Mouse (Mus musculus): Measurements from ENCODE around the gene Tnrc6b. TPM values are rescaled to one million over a fixed set of nuclear protein-coding genes. Genes with fewer than 3 reads are reported as not detected.
"Not testable (repeated sequence)": the region's sequence is repeated elsewhere in the genome, so short reads cannot be mapped to it uniquely, and the experiment has no call there.

The Tnrc6b gene
- total and polyA plus RNA-seq, 3 experiments = 7.8 to 13.9 (median 8.0) TPM

- Histone ChIP-seq H3K9me3 (replicated peaks; ENCODE audit: insufficient read depth, low read length) (no peaks in the 10 kb centered on the region), H3K27ac (ENCODE audit: control insufficient read depth, low read depth, low read length) (no peak overlapping the region), H3K4me3 (ENCODE audit: control insufficient read depth in 1 of 2, insufficient read depth in 1 of 2, low read depth in 2 of 2, low read length in 2 of 2) (no peak overlapping the region), H3K79me2 (ENCODE audit: control insufficient read depth, insufficient read depth, low read length, poor library complexity) (no peaks in the 10 kb centered on the region), H3K27me3 (ENCODE audit: control insufficient read depth in 1 of 2, insufficient read depth in 2 of 2, low read length in 2 of 2) (no peaks in the 10 kb centered on the region), H3K4me1 (ENCODE audit: control insufficient read depth in 1 of 2, insufficient read depth in 2 of 2, low read length in 2 of 2) (peaks cover 15 to 16% of the 10 kb centered on the region in 2 experiments), H3K9ac (ENCODE audit: control insufficient read depth, low read depth, low read length, poor library complexity, severe bottlenecking) (no peak overlapping the region), H3K36me3 (ENCODE audit: control insufficient read depth in 1 of 2, insufficient read depth in 2 of 2, low read length in 2 of 2) (peaks cover 0 to 23% of the 10 kb centered on the region in 2 experiments; a peak in 2 of 4 replicates)
- TF ChIP-seq MAX (IDR thresholded peaks at IDR 0.05; ENCODE audit: low read length) = no peak
- TF ChIP-seq ELF1 (IDR thresholded peaks at IDR 0.05; ENCODE audit: low read depth, low read length) = no peak
- TF ChIP-seq USF1 (IDR thresholded peaks at IDR 0.05; ENCODE audit: low read depth, low read length) = no peak
- TF ChIP-seq CTCF (IDR thresholded peaks at IDR 0.05 in 2 of 3, conservative IDR thresholded peaks at IDR 0.05 in 1 of 3; ENCODE audit: control insufficient read depth in 1 of 3, insufficient read depth in 1 of 3, low read depth in 2 of 3, low read length in 3 of 3, poor library complexity in 1 of 3, severe bottlenecking in 1 of 3) = no peak
- no peak for TF ChIP-seq RAD21 (IDR thresholded peaks at IDR 0.05; ENCODE audit: low read depth, low read length)
- TF ChIP-seq POLR2A (IDR thresholded peaks at IDR 0.05; ENCODE audit: control insufficient read depth in 1 of 2, insufficient read depth in 1 of 2, low read depth in 1 of 2, low read length in 2 of 2, poor library complexity in 1 of 2) = no peak
- TF ChIP-seq JUND (IDR thresholded peaks at IDR 0.05; ENCODE audit: low read depth, low read length) = no peak
- no peak for TF ChIP-seq GABPA (IDR thresholded peaks at IDR 0.05; ENCODE audit: low read depth, low read length)
- no peak for TF ChIP-seq ZNF384 (IDR thresholded peaks at IDR 0.05; ENCODE audit: low read depth, low read length)
- TF ChIP-seq BHLHE40 (IDR thresholded peaks at IDR 0.05; ENCODE audit: borderline replicate concordance, low read depth, low read length) = no peak
- TF ChIP-seq E2F4 (IDR thresholded peaks at IDR 0.05; ENCODE audit: borderline replicate concordance, low read depth, low read length) = no peak
- no peak for TF ChIP-seq CHD1 (IDR thresholded peaks at IDR 0.05; ENCODE audit: low read depth, low read length)
- TF ChIP-seq MYB (IDR thresholded peaks at IDR 0.05; ENCODE audit: low read depth, low read length) = no peak
- TF ChIP-seq MXI1 (IDR thresholded peaks at IDR 0.05; ENCODE audit: low read depth, low read length) = no peak
- TF ChIP-seq USF2 (IDR thresholded peaks at IDR 0.05; ENCODE audit: borderline replicate concordance in 1 of 2, insufficient read depth in 1 of 2, low read depth in 1 of 2, low read length in 2 of 2) = no peak
- no peak for DNase-seq (ENCODE audit: low read depth, low spot score)
Observed at GRCm38 (mm10) chr15:80735300-80735699, 24.2 kb downstream of the Tnrc6b start.

DNA sequence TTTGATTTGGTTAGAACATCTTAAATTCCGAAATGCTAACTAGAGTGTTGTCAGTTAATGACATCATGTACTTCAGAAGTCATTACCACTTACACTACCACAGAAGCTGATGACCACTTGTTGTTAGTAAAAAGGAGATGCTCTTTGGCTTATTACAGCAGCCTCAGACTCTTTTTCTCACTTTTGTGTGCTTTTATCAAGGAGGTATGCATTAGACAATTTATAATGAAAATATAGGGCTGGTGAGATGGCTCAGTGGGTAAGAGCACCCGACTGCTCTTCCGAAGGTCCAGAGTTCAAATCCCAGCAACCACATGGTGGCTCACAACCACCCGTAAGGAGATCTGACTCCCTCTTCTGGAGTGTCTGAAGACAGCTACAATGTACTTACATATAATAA is 24.6 kb downstream of the Tnrc6b start:
- DNase-seq (ENCODE audit: low read depth, low spot score); H3K79me2 ChIP-seq (ENCODE audit: control insufficient read depth, insufficient read depth, low read length, poor library complexity); H3K27me3 ChIP-seq (ENCODE audit: control insufficient read depth in 1 of 2, insufficient read depth in 2 of 2, low read length in 2 of 2); H3K27ac ChIP-seq (ENCODE audit: control insufficient read depth, low read depth, low read length); H3K9ac ChIP-seq (ENCODE audit: control insufficient read depth, low read depth, low read length, poor library complexity, severe bottlenecking); H3K4me3 ChIP-seq (ENCODE audit: control insufficient read depth in 1 of 2, insufficient read depth in 1 of 2, low read depth in 2 of 2, low read length in 2 of 2); H3K9me3 ChIP-seq (replicated peaks; ENCODE audit: insufficient read depth, low read length): not testable (repeated sequence)
- Histone ChIP-seq H3K4me1 (ENCODE audit: control insufficient read depth in 1 of 2, insufficient read depth in 2 of 2, low read length in 2 of 2) (peaks cover 15 to 16% of the 10 kb centered on the region in 2 experiments), H3K36me3 (ENCODE audit: control insufficient read depth in 1 of 2, insufficient read depth in 2 of 2, low read length in 2 of 2) (peaks cover 0 to 23% of the 10 kb centered on the region in 2 experiments; a peak in 2 of 4 replicates)
- TF ChIP-seq TBP (IDR thresholded peaks at IDR 0.05; ENCODE audit: low read depth, low read length) = peak; percentile 82

Data from MEL (cell line).